Mouse (Mus musculus) heart, embryonic 10.5 days (tissue): ENCODE data around the gene Synpo2. TPM values are rescaled to one million over a fixed set of nuclear protein-coding genes. Genes with fewer than 3 reads are reported as not detected.
A peak's percentile ranks its signal among the peaks of the same experiment; 100 is the strongest.

Source experiments
- DNase-seq: peaks from one replicate; pipeline ENCODE4 v3.0.0-alpha.2; 2017; ENCODE audit warnings: low spot score
- H3K27ac ChIP-seq: fragments of 300-500 bp; sonication (generic); 2 replicates; pipeline ENCODE4 v1.5.1; 2016; ENCODE audit warnings: mild to moderate bottlenecking
- H3K27me3 ChIP-seq: fragments of 300-500 bp; sonication (generic); 2 replicates; pipeline ENCODE4 v1.6.1; 2016; ENCODE audit warnings: mild to moderate bottlenecking; ENCODE audit not compliant: poor library complexity, insufficient read depth, severe bottlenecking
- H3K36me3 ChIP-seq: fragments of 300-500 bp; sonication (generic); 2 replicates; pipeline ENCODE4 v1.6.1; 2016; ENCODE audit warnings: mild to moderate bottlenecking, moderate library complexity
- H3K4me1 ChIP-seq: fragments of 300-500 bp; sonication (generic); 2 replicates; pipeline ENCODE4 v1.6.1; 2016; ENCODE audit warnings: mild to moderate bottlenecking
- H3K4me3 ChIP-seq: fragments of 300-500 bp; sonication (generic); 2 replicates; pipeline ENCODE4 v1.5.1; 2016; ENCODE audit warnings: mild to moderate bottlenecking, moderate library complexity
- H3K9me3 ChIP-seq: fragments of 300-500 bp; sonication (generic); 2 replicates; pipeline ENCODE4 v1.6.1; 2016; ENCODE audit warnings: mild to moderate bottlenecking, moderate library complexity
- WGBS: fragments of 180-500 bp; shearing (Covaris S2); methylation state at CpG from one replicate; pipeline ENCODE4 v1.1.7; 2016; 5-methylcytosine and 5-hydroxymethylcytosine counted together
- polyA plus RNA-seq: library from polyadenylated mRNA; unstranded; fragments of >200 nt; fragmentation: Nextera tagmentation; extraction: Ambion mirVana; gene quantifications from 2 replicates; pipeline ENCODE4 v1.2.1, GENCODE M21; 2016

The Synpo2 gene
- polyA plus RNA-seq, 1 experiment from 2014 or later, result 17.7 TPM

- no peaks in the 10 kb centered on the region for H3K27me3 ChIP-seq
- peaks cover 30% of the 10 kb centered on the region for H3K4me1 ChIP-seq
- H3K9me3 ChIP-seq, result no peaks in the 10 kb centered on the region
- WGBS, result 90% methylated on average over 8 of the region's 8 CpGs
- DNase-seq, result no peak
- H3K27ac ChIP-seq, result peak overlapping the region; percentile 82
- H3K4me3 ChIP-seq, result no peak overlapping the region
- no peaks in the 10 kb centered on the region for H3K36me3 ChIP-seq
Measured at GRCm38 (mm10) chr3:123174379-123174697, 61.6 kb downstream of the Synpo2 start.

- no peaks in the 10 kb centered on the region for H3K9me3 ChIP-seq
- peaks cover 30% of the 10 kb centered on the region for H3K4me1 ChIP-seq
- H3K4me3 ChIP-seq, result no peak overlapping the region; the same call in 1 of the 2 replicates
- no peaks in the 10 kb centered on the region for H3K36me3 ChIP-seq
- 63% methylated on average over 21 of the region's 21 CpGs for WGBS
- no peak for DNase-seq
- H3K27me3 ChIP-seq, result no peaks in the 10 kb centered on the region
- peak overlapping the region; percentile 82 for H3K27ac ChIP-seq
Measured at GRCm38 (mm10) chr3:123173553-123174378, 62.2 kb downstream of the Synpo2 start.

GRCm38 (mm10) chr3:123172151-123172550, 63.8 kb downstream of the Synpo2 start:
- Histone ChIP-seq H3K36me3 (no peaks in the 10 kb centered on the region), H3K4me3 (no peak overlapping the region), H3K9me3 (no peaks in the 10 kb centered on the region), H3K27ac (peak overlapping the region; percentile 17; the same call in 1 of the 2 replicates), H3K27me3 (no peaks in the 10 kb centered on the region), H3K4me1 (peaks cover 30% of the 10 kb centered on the region)
- WGBS, result 76% methylated on average over 5 of the region's 5 CpGs
- DNase-seq, result no peak

- no peak overlapping the region for H3K27ac ChIP-seq
- no peak for DNase-seq
- WGBS, result 66% methylated on average over 4 of the region's 4 CpGs
Measured at GRCm38 (mm10) chr3:123169398-123169797, 66.6 kb downstream of the Synpo2 start.

GRCm38 (mm10) chr3:123168815-123169214, 67.1 kb downstream of the Synpo2 start:
- Histone ChIP-seq H3K9me3 (no peaks in the 10 kb centered on the region), H3K4me1 (peaks cover 41% of the 10 kb centered on the region), H3K36me3 (no peaks in the 10 kb centered on the region), H3K27me3 (no peaks in the 10 kb centered on the region), H3K4me3 (no peak overlapping the region), H3K27ac (no peak overlapping the region)
- 9% methylated on average over 5 of the region's 5 CpGs for WGBS
- DNase-seq, result no peak

More at GRCm38 (mm10) chr3:123169398-123169797, 66.6 kb downstream of the Synpo2 start:
- peaks cover 41% of the 10 kb centered on the region for H3K4me1 ChIP-seq
- H3K36me3 ChIP-seq, result no peaks in the 10 kb centered on the region
- no peaks in the 10 kb centered on the region for H3K27me3 ChIP-seq
- no peak overlapping the region for H3K4me3 ChIP-seq
- no peaks in the 10 kb centered on the region for H3K9me3 ChIP-seq

GRCm38 (mm10) chr3:123166450-123166849, 69.5 kb downstream of the Synpo2 start:
- WGBS, result 60% methylated on average over 5 of the region's 5 CpGs
- no peaks in the 10 kb centered on the region for H3K36me3 ChIP-seq
- H3K4me1 ChIP-seq, result peaks cover 55% of the 10 kb centered on the region
- DNase-seq, result no peak
- H3K9me3 ChIP-seq, result no peaks in the 10 kb centered on the region
- H3K4me3 ChIP-seq, result no peak overlapping the region
- H3K27me3 ChIP-seq, result no peaks in the 10 kb centered on the region
- peak overlapping the region; percentile 12; the same call in 1 of the 2 replicates for H3K27ac ChIP-seq

GRCm38 (mm10) chr3:123164183-123164582, 71.8 kb downstream of the Synpo2 start:
- H3K27me3 ChIP-seq, result no peaks in the 10 kb centered on the region
- DNase-seq, result no peak
- H3K4me1 ChIP-seq, result peaks cover 58% of the 10 kb centered on the region

GRCm38 (mm10) chr3:123163192-123163523, 72.8 kb downstream of the Synpo2 start:
- Histone ChIP-seq H3K27me3 (no peaks in the 10 kb centered on the region), H3K27ac (peak overlapping the region; percentile 82), H3K9me3 (no peaks in the 10 kb centered on the region), H3K4me3 (no peak overlapping the region), H3K36me3 (no peaks in the 10 kb centered on the region), H3K4me1 (peaks cover 64% of the 10 kb centered on the region)
- WGBS, result 32% methylated on average over 4 of the region's 4 CpGs
- DNase-seq, result no peak

More at GRCm38 (mm10) chr3:123164183-123164582, 71.8 kb downstream of the Synpo2 start:
- no peaks in the 10 kb centered on the region for H3K36me3 ChIP-seq
- no peaks in the 10 kb centered on the region for H3K9me3 ChIP-seq
- H3K27ac ChIP-seq, result peak overlapping the region; percentile 79
- no peak overlapping the region for H3K4me3 ChIP-seq
- 33% methylated on average over 1 of the region's 1 CpGs for WGBS

- H3K4me1 ChIP-seq, result peaks cover 68% of the 10 kb centered on the region
- H3K27me3 ChIP-seq, result no peaks in the 10 kb centered on the region
- WGBS, result 25% methylated on average over 6 of the region's 6 CpGs
- peak overlapping the region; percentile 82 for H3K27ac ChIP-seq
- no peak overlapping the region for H3K4me3 ChIP-seq
- H3K9me3 ChIP-seq, result no peaks in the 10 kb centered on the region
- DNase-seq, result no peak
- no peaks in the 10 kb centered on the region for H3K36me3 ChIP-seq
Measured at GRCm38 (mm10) chr3:123162289-123163191, 73.4 kb downstream of the Synpo2 start.

GRCm38 (mm10) chr3:123160792-123161191, 75.2 kb downstream of the Synpo2 start:
- WGBS, result 15% methylated on average over 4 of the region's 4 CpGs
- Histone ChIP-seq H3K9me3 (no peaks in the 10 kb centered on the region), H3K36me3 (no peaks in the 10 kb centered on the region), H3K27me3 (no peaks in the 10 kb centered on the region), H3K27ac (no peak overlapping the region), H3K4me3 (no peak overlapping the region), H3K4me1 (peaks cover 56% of the 10 kb centered on the region)
- no peak for DNase-seq

GRCm38 (mm10) chr3:123159139-123159824, 76.7 kb downstream of the Synpo2 start:
- no peaks in the 10 kb centered on the region for H3K36me3 ChIP-seq
- no peak overlapping the region for H3K4me3 ChIP-seq
- no peak for DNase-seq
- H3K9me3 ChIP-seq, result no peaks in the 10 kb centered on the region
- H3K27me3 ChIP-seq, result no peaks in the 10 kb centered on the region
- H3K4me1 ChIP-seq, result peaks cover 48% of the 10 kb centered on the region
- 34% methylated on average over 9 of the region's 9 CpGs for WGBS
- H3K27ac ChIP-seq, result peak overlapping the region; percentile 13; the same call in 1 of the 2 replicates

GRCm38 (mm10) chr3:123158579-123158978, 77.4 kb downstream of the Synpo2 start:
- Histone ChIP-seq H3K4me3 (no peak overlapping the region), H3K4me1 (peaks cover 45% of the 10 kb centered on the region), H3K9me3 (no peaks in the 10 kb centered on the region), H3K36me3 (no peaks in the 10 kb centered on the region), H3K27me3 (no peaks in the 10 kb centered on the region), H3K27ac (peak overlapping the region; percentile 2; the same call in 1 of the 2 replicates)
- DNase-seq, result no peak
- WGBS, result 37% methylated on average over 6 of the region's 6 CpGs
